Mouse (Mus musculus): ENCODE results near the gene Obox2. TPM values are rescaled to one million over a fixed set of nuclear protein-coding genes. Genes with fewer than 3 reads are reported as not detected.

The Obox2 gene
- not detected in 2 replicates for polyA plus RNA-seq (2012; rRNA removed)

DNA sequence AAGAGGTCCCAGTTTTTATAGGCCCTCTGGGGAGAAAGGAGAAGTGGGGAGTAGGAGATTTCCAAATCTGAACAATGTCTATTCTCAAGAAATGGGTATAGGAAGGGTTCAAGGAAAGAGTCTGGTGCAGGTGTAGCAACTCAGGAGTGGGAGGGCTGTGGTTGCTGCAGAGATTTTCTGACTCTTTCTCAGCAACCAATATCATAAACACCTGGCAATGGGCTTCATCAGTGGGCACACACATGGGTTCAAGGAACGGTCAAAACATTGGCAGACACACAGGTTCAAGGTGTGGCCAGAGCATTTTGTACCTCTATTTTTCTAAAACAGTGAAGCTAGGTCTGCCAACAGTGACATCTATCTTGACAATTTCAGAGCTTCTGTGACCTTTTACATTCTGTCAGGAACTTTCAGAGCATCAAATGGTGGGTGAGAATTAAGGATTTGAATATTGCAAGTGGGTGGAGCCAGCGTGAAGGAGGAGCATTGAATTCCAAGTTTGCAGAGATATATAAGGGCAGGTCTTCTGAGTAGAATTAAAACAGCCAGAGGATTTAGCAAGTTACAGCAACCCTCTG, at the start of gene Obox2, which contains the start of gene Obox1:
Gene Obox2 (plus strand): TSS at position 301 of the 578 bp plus-strand sequence.
Gene Obox1 (plus strand): TSS at position 528 of the 578 bp plus-strand sequence.

Other genes with a start within 250 kb of the Obox2 start
- not detected in 2 replicates for gene Obox1, start 227 bp downstream of the Obox2 start, polyA plus RNA-seq (2012; rRNA removed)